Mouse (Mus musculus) testis, postnatal 10 days (tissue): ENCODE data around the gene Bcl2.

Experiments used
- DNase-seq: peaks from one replicate; pipeline ENCODE4 v3.0.0; 2021; ENCODE audit warnings: low spot score

Bcl2 gene

DNA sequence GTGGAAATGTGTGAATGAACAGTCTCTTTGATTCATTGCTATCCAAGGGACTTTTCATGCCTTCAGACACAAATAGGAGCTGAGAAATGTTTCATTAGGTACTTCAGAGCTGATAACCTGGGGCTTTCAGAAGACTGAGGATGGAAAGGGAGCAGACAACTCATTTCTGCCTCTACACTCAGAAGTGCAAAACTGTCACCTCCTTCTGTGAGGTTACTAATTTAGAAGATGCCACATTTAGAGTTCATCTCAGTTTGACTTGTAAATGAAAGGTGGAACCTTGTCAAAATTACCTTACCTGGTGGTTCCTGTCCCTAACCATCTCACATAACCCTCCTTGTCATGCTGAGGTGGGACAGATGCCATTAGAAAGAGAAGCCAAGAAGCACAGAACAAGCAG is 128.7 kb downstream of the Bcl2 start:
- DNase-seq: no peak

DNA sequence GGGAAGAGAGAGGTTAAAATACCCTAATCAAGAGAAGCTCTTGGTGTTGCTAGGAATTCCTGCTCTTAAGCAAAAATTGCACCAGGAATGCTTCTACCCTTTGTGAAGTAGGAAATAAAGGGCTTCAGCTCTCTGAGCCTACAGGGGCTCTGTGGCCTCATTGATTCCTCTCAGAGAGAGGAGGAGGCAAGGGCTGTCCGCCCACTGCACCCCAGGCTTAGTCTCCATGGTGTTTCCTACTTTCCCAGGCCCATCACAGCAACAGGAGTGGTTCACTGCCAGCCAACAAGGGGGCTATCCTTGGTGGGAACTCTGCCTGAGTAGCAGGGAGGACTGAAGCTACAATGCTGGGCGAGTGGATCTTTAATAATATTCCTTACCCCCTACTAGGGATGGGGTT is 129.2 kb downstream of the Bcl2 start:
- no peak for DNase-seq

DNA sequence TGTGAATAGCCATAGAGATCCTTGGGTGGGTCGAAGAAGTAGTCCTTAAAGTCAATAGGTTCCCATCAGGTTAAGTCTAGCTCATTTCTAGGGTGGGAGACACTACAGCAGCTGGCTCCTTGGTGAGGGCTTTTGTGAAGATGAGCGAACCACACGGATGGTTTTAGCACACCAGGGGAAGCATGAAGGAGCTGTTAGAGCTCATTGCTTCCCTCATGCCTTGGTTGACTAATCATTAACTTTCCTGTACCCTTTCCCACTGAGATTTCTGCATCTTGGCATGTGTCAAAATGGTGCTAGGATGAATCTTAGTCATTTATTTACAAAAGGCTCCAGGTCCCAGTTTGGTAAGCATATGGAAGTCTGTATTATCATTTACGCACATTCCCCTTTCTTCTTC is 129.8 kb downstream of the Bcl2 start:
- DNase-seq: no peak

DNA sequence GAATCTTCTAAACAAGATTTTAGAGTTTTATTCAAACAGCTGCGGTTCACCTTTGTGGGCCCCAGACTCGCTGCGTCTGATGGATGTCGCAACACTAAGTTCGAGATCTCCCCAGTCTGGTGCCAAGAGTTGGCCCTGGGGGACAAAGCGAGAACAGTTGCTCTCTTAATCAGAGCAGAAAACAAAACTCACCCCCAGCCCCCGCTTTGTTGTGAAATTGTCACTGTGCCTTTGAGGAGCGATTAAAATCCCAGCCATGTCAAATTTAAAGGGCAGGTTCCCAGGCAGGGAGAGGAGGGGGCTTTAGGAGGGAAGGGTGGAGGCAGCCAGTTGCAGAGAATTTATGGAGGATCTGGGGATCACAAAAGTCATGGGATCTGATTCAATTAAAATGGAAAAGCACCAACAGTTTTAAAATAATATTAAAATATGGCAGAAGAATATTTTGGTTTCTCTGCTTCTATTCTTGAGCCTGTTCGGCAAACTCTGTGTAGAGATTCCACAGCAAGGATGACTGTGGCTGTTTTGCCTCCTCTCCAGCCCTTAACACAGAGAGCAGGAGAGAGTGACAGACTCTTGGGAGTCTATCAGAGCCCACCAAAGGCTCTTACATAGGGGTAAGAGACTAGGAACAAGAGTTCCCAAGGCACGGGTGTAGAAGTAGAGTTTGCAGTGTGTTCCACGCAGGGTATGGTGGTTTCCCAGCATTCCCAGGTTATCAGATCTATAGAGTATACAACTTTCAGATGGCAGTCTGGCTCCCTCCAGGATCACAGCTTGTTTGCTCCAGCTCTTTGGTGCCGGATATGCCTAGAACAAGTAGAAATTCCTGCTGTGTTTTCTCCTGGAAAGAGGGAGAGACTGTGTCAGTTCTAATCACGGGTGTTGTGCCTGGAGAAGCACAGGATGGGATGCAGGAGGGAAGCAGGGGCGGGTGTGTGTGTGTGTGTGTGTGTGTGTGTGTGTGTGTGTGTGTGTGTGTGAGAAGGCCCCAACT is 130.5 kb downstream of the Bcl2 start:
- no peak for DNase-seq

DNA sequence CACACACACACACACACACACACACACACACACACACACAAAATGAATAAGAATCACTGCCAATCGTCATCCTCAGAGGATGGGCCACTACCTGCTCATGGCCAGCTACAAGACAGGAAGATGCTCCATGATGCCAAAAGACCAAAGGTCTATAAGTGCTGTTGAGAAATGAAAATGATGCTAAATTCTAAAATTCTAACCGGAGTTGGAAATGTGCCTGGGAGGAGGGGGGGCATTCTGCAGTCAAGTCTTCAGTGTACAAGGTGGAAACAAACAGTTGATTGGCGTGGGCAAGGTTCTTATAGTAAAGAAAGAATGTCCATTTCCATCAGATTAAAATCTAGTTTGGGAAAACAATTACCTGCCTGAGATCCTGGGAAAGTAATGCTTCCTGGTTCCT is 131.3 kb downstream of the Bcl2 start:
- DNase-seq: no peak

DNA sequence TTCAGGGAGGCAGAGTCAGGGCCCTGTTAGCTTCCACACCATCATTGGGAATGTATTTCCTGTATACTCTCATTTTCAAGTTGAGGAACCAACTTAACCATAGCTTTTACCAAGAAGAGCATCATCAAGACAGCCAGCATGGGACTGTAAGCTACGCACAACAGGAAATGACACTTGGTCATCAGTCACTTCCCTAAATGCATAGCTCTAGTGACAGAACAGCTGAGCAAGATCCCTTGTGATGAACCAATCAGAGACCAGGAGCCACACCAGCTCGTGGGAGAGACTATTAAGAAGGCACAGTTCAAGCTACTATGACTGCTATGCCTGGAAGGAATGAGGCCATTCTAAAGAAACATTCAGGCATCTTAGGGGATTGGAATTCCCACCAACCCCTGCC is 132.3 kb downstream of the Bcl2 start:
- DNase-seq: no peak

DNA sequence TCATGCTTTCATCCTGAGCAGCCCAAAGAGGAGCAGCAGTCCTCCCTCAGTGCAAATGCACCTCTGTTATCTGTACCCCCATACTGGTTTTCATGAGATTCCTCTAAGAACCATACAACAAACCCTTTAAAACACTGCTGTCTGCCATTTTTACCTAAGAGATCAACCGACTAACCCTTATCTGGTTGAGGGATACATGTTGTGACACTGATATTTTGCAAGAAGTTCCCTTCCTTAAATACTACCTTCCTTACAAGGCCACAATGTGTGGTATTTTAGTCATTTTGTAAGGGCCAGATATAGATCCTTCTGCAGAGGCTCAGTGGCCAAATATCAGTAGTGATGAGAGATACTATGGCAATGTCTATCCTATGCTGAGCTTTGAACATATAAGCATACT is 134.3 kb downstream of the Bcl2 start:
- DNase-seq: no peak

DNA sequence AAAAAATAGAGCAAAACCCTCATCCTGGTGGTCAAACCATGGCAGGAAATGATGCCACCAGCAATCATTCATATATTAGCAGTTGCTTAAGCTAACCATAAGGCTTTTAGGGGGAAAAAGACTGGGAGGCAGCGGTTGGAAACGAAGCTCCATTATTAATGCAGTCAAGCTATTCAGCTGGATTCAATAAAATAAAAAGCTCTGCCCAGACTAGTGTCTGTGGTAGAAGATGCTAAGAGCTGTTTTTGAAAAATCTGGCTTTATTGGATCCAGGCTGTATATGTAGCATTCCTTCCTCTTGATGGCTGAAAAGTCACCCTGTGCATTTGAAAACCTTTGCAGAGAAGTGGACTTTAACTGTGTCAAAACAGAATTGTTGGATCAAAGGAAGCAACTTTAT is 141.6 kb downstream of the Bcl2 start:
- no peak for DNase-seq

DNA sequence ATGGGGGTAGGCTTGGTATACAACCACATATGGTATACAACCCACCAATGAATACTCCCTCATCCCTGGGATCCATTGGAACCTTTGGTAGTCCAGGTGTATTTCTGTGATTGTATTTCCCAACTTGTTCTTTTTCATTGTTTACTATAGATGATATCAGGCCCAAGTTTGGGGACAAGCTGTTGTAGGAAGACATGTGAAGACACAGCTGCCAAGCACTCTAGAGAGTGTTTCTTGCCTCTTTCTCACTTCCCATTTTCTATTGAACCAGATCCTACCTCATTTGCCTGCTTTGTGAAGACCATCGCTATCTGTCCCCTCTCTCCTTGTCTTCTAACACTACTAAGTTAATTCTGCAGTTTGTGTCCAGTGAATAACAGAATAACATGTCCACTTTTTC is 143.2 kb downstream of the Bcl2 start:
- no peak for DNase-seq

DNA sequence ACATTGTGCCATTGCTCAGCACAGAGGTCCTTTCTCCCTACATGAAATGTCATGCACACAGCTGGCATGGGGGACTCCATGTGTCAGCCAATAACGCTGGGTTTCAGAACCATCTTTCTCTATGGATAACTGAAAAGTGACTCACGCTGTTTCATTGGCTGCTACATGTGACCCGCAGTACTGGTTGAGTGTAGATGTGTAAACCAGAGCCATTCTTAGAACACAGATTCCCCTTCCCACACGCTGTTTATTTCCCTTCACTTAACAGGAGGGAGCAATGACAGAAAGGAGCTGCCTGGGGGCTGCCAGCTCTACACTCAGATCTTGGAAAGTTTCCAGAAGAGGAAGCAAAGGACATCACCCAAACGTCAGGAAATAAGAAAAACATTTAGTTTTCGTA is 143.7 kb downstream of the Bcl2 start:
- no peak for DNase-seq

DNA sequence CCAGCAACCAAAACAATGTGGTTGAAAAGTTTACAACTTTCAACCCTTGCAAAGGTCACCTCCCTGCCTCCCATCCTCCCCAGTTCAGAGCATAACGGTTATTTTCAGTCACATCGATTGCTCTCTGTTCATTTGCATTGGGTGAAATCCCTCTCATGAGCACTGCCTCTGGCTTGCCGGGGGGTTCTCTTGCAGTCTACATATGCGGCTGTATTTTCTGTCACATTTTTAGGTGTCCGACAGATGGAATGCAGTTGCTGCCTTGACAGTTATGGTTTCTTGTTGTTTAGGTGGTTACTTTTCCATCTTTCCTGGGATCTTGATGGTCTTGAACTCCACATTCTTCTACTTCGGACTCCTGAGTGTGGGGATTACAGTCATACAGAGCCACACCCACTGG is 144.4 kb downstream of the Bcl2 start:
- DNase-seq: no peak

DNA sequence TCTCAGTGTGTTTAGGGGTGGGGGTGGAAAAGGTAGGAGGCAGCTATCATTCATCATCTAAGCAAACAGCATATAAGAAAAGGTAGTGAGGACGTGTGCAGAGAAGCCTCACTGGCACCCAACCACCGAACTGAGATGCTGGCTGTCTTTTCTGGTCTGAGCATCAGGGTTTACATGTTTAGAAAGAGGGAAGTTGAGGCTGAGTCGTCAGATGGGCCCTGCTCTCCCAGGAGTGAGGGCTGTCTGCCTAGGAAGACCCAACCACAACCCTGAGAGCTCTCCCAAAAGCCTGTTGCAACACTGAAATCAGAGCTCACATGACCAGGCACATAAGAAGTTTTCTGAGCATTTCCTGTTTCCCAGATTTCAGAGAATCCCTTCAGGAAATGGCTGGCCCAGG is 145.2 kb downstream of the Bcl2 start:
- DNase-seq: no peak

DNA sequence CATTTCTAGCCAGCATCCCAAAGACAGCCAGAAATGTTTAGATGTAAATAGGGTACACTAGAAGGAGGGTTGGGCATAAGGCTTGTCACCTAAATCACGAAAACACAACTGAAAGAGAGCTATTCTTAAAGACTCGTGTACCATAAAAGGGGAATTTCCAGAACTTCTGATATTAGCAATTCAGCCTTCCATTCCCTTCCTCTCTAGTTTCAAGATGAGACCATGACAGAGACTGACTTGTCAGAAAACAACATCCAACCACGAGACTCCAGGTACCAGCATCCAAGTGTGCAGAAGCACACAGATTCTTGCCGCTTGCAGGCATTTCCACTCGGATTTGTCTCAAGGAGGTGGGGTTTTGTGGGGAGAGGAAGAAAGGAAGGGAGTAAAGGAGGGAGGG is 146.6 kb downstream of the Bcl2 start:
- no peak for DNase-seq

DNA sequence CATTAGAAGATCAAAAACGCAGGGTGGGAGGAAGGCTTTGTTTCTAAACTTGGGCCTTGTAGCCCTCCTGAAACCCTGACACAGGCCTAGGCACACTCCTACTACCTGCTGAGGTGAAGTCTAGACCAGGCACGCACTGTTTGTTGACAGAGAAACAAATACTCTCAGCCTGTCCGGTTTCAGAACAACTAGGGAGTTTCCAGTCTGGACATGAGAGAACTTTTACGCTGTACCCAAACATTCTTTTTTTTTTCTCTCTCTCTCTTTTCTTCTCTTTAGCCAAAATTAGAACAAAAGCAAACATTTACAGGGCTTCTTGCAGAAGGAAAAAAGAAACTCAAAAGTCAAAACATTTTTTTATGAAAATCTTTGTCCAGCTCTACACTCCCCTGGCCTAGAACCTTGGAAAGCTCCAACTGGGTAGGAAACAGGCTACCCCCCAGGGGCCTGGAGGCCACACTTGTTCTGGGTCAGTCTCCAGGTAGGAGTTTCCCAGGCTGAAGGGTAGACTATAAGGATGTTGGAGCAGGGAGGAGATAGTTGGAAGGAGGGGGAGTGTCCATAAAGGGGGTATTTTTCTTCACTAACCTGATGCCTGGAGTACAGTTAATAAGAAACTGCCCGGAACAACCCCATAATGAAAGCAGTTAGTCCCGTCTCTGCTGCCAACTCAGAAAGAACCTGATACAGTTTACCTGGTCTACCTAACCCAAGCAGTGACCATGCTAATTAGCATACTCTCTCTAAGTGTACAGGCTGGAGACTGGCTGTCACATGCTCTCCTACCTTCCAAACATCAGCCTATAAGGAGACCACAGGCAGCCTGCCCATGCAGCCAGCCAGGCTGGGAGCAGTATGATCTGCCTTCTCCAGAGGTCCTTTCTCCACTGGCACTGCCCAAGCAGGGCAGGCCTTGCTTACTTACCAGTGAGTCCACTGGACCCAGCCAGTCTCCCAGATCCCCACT is 147.7 kb downstream of the Bcl2 start:
- no peak for DNase-seq

DNA sequence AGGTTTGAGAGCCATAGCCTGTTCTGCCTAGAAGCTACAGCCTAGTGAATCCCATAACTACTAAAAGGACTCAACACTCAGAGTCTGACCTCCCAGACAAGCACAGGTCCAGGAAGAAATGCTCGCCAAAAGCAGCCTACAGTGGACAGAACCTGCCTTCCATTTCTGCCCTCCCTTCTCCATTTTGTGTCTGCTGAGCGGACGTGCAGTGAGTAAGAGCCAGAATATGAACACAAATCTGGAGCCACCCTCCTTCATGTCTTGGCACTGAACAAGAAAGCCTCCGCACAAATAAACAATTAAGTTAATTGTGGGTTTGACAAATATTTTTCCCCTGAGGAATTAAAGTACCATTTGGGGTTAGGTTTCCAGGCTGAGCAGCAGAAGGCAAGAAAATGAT is 148.8 kb downstream of the Bcl2 start:
- no peak for DNase-seq

DNA sequence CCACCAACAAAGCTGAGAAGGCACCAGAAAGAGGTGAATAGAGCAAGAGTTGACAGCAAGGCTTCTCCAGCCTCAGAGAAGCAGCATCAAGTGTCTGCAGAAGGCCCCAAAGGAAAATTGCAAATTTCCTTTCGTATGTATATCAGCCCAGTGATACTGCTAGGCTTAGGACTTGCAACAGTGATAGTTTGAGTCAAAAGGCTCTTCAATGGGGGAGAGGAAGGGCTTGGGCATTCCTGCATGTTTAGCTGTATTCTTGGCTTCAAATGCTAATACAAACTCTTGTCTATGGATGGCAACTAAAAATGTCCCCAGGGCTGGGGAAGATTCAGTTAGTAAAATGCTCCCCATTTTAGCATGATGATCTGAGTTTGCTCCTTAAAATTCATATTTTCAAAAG is 149.6 kb downstream of the Bcl2 start:
- DNase-seq: no peak

DNA sequence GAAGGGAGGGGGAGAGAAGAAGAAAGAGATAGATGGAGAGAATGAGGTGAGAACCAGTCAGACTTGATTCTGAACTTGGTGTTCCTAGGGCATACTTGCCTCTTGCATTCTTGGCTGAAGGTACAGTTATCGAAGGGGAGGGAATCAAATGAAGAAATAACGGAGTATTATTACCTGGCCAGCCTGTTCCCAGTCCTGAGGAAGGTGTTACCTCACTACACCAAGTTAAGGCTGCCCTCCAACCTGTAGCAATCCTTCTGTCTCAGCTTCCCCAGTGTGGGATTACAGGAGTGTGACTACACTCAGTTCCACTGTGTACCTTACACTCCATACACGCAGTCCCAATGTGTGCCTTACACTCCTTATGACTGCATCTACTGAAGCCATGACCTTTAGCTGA is 151.3 kb downstream of the Bcl2 start:
- no peak for DNase-seq

DNA sequence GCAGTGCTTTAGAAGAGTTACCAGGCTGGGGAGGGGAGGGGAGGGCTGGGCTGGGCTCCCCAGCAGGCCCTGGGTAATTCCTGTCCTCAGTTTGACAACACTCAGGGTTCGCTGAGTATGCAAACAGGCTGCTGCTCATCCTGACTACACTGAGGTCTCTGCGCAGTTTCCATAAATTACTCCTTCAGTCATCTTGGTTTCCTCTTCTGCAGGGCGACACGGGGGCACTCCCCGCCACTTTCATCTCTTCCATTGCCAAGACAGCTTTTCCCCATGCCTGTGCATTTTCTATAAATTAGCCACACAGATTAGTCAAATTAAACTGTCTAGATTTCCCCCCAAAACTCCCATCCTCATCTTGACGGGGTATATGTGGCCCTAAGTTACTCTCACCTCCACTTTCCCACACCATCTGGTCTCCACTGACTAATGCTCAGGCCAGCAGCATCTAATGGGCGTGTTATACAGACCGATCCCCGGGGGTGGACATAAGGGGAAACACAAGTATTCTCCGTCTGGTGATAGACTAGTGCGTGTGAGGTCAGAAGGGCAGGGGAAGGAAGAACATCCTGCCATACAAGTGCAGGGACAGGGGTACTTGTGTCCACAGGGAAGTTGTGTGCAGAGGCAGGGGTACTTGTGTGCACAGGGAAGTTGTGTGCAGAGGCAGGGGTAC is 152.9 kb downstream of the Bcl2 start:
- DNase-seq: no peak

DNA sequence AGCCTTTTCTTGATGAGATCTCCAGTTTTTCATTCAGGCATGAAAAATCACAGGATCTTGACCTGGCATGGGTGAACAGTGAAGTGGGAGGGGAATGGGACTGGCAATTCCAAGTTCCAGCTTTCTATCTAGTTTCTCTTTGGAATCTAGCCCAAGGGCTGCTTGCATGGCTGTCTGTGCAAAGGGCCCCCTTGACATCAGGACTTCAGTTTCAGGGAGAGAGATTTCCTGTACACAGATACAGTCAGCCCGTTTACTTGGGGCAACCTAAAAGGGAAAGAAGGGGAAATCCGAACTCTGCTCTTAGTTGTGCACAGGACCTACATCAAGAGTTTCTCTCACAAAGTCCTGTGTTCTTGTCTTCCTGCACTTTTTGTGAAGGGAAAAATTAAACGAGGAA is 154.0 kb downstream of the Bcl2 start:
- no peak for DNase-seq

DNA sequence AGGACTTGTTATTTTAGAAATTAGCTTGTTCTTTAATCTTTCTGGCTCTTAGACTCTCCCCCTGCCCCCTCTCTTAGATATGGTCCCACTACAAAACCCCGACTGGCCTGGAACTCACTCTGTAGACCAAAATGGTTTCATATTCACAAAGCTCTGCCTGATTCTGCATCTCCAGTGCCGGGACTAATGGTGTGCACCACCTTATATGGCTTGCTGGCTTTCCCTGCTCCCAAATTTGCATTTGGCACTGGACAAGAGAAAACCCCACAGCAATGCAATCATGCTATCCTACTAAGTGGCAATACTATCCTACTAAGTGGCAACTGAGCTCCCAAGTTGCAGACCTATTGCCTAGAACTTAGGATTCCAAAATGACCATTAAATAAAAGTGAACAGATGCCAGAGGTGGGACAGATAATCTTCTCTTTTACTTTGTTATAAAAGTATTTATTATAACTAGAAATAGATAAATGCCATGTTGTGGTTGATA is 154.9 kb downstream of the Bcl2 start:
- DNase-seq: no peak

DNA sequence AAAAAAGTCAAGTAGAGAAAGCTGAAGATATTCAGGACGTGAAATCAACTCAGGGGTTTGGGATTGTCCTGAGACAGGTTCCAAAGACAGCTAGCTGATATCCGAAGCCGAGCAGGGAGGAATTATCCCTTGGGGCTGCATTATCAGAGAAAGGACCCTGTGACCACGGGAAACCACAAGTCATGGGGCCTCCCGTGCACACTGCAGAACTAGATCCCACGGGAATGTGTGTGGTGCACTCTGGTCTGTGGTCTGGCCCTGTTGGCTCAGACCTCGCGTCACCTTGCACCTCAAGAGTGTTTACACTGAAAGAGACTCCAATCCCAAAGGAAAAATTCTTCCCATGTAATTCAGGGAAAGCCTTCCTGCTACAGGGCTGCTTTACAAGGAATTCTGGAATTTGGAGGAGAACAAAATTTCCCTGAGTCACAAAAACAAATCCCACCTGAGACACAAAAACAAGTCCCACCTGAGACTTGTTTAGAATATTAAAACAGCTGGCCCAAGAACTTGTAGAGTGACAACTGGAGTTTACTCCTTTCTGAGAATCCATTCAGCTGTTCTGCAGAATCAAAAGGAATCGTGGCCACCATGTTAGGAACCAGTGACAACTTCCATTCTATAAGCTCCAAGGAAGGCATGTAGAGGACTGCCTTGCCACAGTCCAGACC is 158.4 kb downstream of the Bcl2 start:
- no peak for DNase-seq
